Mouse (Mus musculus) neural tube, embryonic 14.5 days (tissue): Measurements from ENCODE around the gene Fzd2. TPM values are rescaled to one million over a fixed set of nuclear protein-coding genes. Genes with fewer than 3 reads are reported as not detected.

Experiments
- ATAC-seq: fragments of 200-750 bp; cut with Nextera tagmentation; 2 replicates; pipeline ENCODE4 v1.8.0; 2017; ENCODE audit warnings: low read depth, mild to moderate bottlenecking, moderate TSS enrichment, moderate library complexity
- H3K27ac ChIP-seq: fragments of 300-500 bp; sonication (generic); 2 replicates; pipeline ENCODE4 v1.5.1; 2014; ENCODE audit warnings: low read depth, mild to moderate bottlenecking, control low read depth, low read length, moderate library complexity, mixed read lengths
- H3K27me3 ChIP-seq: fragments of 300-500 bp; sonication (generic); 2 replicates; pipeline ENCODE4 v1.6.1; 2014; ENCODE audit warnings: low read length; ENCODE audit not compliant: control insufficient read depth, insufficient read depth
- H3K36me3 ChIP-seq: fragments of 300-500 bp; sonication (generic); 2 replicates; pipeline ENCODE4 v1.6.1; 2014; ENCODE audit warnings: low read length, mixed read lengths; ENCODE audit not compliant: control insufficient read depth, insufficient read depth
- H3K4me1 ChIP-seq: fragments of 300-500 bp; sonication (generic); 2 replicates; pipeline ENCODE4 v1.6.1; 2014; ENCODE audit warnings: low read length; ENCODE audit not compliant: control insufficient read depth, insufficient read depth
- H3K4me2 ChIP-seq: fragments of 300-500 bp; sonication (generic); 2 replicates; pipeline ENCODE4 v1.6.1; 2014; ENCODE audit warnings: mild to moderate bottlenecking, low read depth, low read length, control low read depth
- H3K4me3 ChIP-seq: fragments of 300-500 bp; sonication (generic); 2 replicates; pipeline ENCODE4 v1.5.1; 2014; ENCODE audit warnings: low read depth, low read length, control low read depth, mixed read lengths
- H3K9ac ChIP-seq: fragments of 300-500 bp; sonication (generic); replicated peaks from 2 replicates; pipeline ENCODE4 v1.6.1; 2014; ENCODE audit warnings: low read depth, mild to moderate bottlenecking, control low read depth, low read length, mixed read lengths
- H3K9me3 ChIP-seq: fragments of 300-500 bp; sonication (generic); 2 replicates; pipeline ENCODE4 v1.6.1; 2016; ENCODE audit warnings: low read length; ENCODE audit not compliant: control insufficient read depth
- WGBS: fragments of 180-500 bp; shearing (Covaris S2); extraction: QIAGEN DNeasy Blood & Tissue Kit; methylation state at CpG from one replicate; pipeline ENCODE4 v1.1.7; 2014; 5-methylcytosine and 5-hydroxymethylcytosine counted together
- polyA plus RNA-seq: library from polyadenylated mRNA; unstranded; fragments of >200 nt; fragmentation: Nextera tagmentation; extraction: Ambion mirVana; gene quantifications from 2 replicates; pipeline ENCODE4 v1.2.1, GENCODE M21; 2014

The Fzd2 gene
- polyA plus RNA-seq, 1 experiment from 2014 or later, result 6.5 TPM

DNA sequence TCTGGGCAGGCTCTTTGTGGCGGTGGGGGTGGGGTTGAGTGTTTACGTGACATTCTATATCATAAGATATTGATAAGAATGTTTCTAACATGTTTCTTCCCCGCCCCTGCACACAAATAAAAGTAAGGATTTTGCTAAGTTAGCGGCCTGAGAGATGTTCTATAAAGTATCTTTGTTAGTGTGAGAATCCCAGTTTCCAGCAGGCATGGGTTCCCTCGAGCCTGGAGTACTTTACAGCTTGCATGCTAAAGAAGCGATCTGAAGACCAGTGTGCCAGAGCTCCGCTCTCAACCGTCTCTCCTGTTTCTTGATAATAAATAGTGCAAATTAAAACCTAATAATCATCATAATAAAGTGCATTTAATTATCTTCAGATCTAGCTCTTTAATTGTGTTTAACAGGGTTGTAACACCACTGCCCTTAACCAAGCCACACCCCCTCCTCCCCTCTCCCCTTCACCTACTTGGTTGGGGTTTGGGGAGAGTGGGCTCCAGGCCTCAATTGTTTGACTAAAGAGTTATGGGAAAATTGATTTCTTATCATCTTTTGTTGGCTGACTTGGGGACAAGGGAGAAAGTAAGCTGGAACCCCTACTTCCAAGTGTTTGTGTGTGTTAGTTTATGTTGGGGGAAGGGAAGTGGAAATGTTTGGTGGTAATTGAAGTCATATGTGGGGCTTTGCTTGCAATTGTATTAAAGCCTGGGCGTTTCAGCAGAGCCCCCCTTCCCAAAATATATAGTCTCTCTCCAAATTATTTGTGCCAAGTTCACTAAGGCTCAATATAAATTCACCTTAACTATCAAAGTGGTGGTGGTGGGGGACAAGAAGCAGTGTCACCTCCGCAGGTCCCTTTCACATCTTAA is 3.7 kb downstream of the Fzd2 start:
- peak overlapping the region; percentile 82 for H3K4me2 ChIP-seq
- H3K9ac ChIP-seq, result 0 out of 2 replicates have a peak overlapping the region, but pooled peaks have one; percentile 0
- H3K4me1 ChIP-seq, result peaks cover 3% of the 10 kb centered on the region; the same call in 1 of the 2 replicates
- peak overlapping the region; percentile 64 for H3K4me3 ChIP-seq
- no peaks in the 10 kb centered on the region for H3K36me3 ChIP-seq
- no peaks in the 10 kb centered on the region for H3K9me3 ChIP-seq
- no peak overlapping the region for H3K27ac ChIP-seq
- no peaks in the 10 kb centered on the region for H3K27me3 ChIP-seq
- 12% methylated on average over 10 of the region's 10 CpGs for WGBS
- no peak for ATAC-seq

DNA sequence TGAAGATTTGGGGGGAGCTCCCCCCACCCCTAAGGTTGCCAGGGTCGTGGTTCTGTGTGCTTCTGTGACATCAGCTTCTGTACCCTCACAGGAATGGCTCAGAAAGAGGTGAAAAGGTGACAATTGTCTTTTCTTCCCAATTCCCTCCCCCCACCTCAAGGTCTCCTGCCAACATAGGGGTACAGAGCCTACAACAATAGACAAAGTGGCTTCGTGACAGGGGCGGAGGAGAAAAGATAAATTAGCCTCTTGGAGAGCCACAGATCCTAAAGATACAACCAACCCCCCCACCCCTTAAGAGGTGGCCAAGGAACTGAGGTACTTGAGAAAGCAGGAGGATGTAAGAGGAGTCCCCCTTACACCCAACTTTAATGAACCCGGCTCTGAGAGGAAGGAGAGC is 4.5 kb downstream of the Fzd2 start:
- Histone ChIP-seq H3K27me3 (no peaks in the 10 kb centered on the region), H3K9me3 (no peaks in the 10 kb centered on the region), H3K4me2 (peak overlapping the region; percentile 82), H3K4me1 (peaks cover 3% of the 10 kb centered on the region; the same call in 1 of the 2 replicates), H3K4me3 (no peak overlapping the region; the same call in 1 of the 2 replicates), H3K27ac (no peak overlapping the region), H3K36me3 (no peaks in the 10 kb centered on the region), H3K9ac (no peak overlapping the region)
- no peak for ATAC-seq
- 10% methylated on average over 4 of the region's 4 CpGs for WGBS

DNA sequence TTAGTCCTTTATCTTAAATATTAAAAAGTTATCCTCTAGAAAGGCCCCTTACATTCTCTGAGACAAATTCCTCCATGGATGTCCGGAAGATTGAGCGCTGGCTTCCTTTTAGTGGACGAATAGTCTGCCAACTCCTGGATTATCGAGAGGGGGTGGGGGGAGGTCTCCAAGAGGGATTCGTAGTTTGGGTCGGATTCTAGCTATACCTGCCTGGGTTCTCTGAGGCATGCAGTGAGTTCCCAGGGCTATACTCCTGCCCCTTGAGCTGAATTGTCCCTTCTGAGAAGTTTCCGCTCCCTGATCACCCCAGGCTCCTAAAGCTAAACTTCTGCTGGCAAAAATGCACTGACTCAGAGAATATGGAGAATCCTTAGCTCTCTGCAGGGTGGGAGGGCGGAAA is 5.3 kb downstream of the Fzd2 start:
- Histone ChIP-seq H3K27ac (no peak overlapping the region), H3K27me3 (no peaks in the 10 kb centered on the region), H3K9me3 (no peaks in the 10 kb centered on the region), H3K4me1 (peaks cover 3% of the 10 kb centered on the region; the same call in 1 of the 2 replicates), H3K4me2 (peak overlapping the region; percentile 82; the same call in 1 of the 2 replicates), H3K36me3 (no peaks in the 10 kb centered on the region), H3K9ac (no peak overlapping the region), H3K4me3 (no peak overlapping the region)
- 49% methylated on average over 8 of the region's 8 CpGs for WGBS
- no peak for ATAC-seq

DNA sequence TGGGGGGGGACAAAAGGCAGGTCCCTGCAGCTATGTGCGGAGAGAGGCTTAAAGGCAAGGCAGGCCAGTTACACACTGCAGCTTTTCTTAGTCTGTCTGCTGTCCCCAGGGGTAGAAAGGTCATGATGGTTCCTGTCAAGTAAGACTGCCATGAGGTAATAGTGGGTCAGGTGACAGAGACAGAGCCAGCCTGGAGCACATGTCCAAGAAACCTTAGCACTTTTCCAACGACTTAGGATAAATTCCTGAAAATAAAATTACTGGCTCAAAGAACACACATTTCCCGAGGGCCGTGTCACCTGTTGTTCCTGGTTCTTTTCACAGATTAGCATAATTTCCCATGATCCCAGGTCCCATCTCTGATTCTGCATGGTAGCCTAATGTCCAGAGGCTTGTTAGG is 6.1 kb downstream of the Fzd2 start:
- Histone ChIP-seq H3K4me3 (no peak overlapping the region), H3K4me2 (no peak overlapping the region), H3K27ac (no peak overlapping the region), H3K36me3 (no peaks in the 10 kb centered on the region), H3K27me3 (no peaks in the 10 kb centered on the region), H3K9me3 (no peaks in the 10 kb centered on the region), H3K4me1 (peaks cover 1% of the 10 kb centered on the region; the same call in 1 of the 2 replicates), H3K9ac (no peak overlapping the region)
- 33% methylated on average over 4 of the region's 4 CpGs for WGBS
- ATAC-seq, result no peak

DNA sequence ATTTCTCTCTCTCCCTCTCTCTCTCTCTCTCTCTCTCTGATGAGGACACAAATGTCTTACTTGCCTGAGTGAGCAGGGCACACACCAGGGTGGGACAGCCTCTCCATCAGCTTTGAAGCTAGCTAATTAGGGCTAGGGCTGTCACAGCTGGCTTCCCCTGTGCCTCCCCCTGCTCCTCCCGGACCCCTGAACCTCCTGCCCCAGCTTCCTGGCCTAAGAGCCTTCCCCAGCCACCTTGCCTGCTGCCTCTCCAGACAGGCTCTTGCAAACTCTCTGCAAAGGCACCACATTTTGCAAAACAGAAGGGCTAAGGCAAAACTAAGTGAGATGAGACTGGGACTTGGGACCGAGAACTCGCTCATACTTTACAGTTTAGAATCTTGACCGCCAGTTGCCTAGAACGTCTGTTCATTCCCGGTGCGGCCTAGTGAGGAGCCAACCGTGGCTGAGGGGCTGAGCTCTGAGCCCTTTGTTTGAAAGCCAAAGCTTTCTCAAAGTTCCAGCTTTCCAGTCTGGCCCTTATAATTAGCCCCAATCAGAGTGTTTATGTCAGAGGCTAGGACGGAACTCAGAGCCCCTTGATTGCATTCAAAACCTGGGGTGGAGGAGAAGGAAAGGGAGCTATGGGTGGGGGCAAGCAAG is 6.6 kb downstream of the Fzd2 start:
- no peaks in the 10 kb centered on the region for H3K27me3 ChIP-seq
- no peak overlapping the region for H3K4me2 ChIP-seq
- no peak for ATAC-seq
- no peak overlapping the region for H3K9ac ChIP-seq
- no peaks in the 10 kb centered on the region; the same call in 1 of the 2 replicates for H3K4me1 ChIP-seq
- no peak overlapping the region for H3K4me3 ChIP-seq
- WGBS, result 11% methylated on average over 9 of the region's 9 CpGs
- no peaks in the 10 kb centered on the region for H3K9me3 ChIP-seq
- H3K27ac ChIP-seq, result no peak overlapping the region
- H3K36me3 ChIP-seq, result no peaks in the 10 kb centered on the region

DNA sequence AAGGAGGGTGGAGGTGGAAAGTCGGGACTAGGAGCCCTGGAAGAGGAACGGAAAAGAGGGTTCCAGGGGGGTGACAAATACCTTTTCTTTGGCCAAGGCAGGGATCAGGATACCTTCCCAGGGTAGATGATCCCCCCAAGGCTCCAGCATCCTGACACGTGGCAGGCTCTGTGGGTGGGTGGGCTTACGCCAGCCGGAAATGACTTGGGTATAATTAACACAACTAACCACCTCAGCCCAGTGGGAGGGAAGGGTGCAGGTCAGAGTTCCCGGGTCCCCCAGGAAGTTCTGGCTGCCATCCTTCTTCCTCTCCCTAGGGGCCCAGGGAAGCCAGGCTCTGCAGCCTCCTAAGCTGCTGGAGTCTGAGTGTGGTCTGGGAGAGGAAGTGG is 7.1 kb downstream of the Fzd2 start:
- 11% methylated on average over 6 of the region's 6 CpGs for WGBS
- H3K4me2 ChIP-seq, result no peak overlapping the region
- H3K27me3 ChIP-seq, result no peaks in the 10 kb centered on the region
- H3K9me3 ChIP-seq, result no peaks in the 10 kb centered on the region
- no peak overlapping the region for H3K4me3 ChIP-seq
- H3K9ac ChIP-seq, result no peak overlapping the region
- no peaks in the 10 kb centered on the region for H3K36me3 ChIP-seq
- no peaks in the 10 kb centered on the region; the same call in 1 of the 2 replicates for H3K4me1 ChIP-seq
- ATAC-seq, result no peak
- H3K27ac ChIP-seq, result no peak overlapping the region

DNA sequence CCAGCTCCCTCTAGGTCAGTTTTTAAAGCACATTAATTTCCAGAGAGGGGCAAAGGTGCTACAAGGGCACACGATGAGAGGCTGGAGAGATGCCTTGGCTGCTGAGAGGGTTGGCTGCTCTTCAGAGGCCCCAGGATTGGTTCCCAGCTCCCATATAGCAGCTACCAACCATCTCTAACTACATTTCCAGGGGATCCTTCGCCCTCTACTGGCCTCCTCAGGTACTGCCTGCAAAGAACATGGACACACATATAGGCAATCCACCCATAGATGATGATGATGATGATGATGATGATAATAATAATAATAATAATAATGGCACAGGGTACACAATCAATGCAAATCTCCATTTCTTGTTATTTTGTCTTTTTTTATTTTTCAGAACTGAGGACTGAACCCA is 15.3 kb downstream of the Fzd2 start:
- H3K36me3 ChIP-seq, result no peaks in the 10 kb centered on the region
- no peak overlapping the region for H3K4me2 ChIP-seq
- no peaks in the 10 kb centered on the region for H3K9me3 ChIP-seq
- no peak overlapping the region for H3K9ac ChIP-seq
- 0 out of 2 replicates have a peak, but pooled peaks cover 5% of the 10 kb centered on the region for H3K4me1 ChIP-seq
- H3K27me3 ChIP-seq, result no peaks in the 10 kb centered on the region
- no peak for ATAC-seq
- H3K27ac ChIP-seq, result no peak overlapping the region
- no peak overlapping the region for H3K4me3 ChIP-seq
- WGBS, result 66% methylated on average over 2 of the region's 2 CpGs

DNA sequence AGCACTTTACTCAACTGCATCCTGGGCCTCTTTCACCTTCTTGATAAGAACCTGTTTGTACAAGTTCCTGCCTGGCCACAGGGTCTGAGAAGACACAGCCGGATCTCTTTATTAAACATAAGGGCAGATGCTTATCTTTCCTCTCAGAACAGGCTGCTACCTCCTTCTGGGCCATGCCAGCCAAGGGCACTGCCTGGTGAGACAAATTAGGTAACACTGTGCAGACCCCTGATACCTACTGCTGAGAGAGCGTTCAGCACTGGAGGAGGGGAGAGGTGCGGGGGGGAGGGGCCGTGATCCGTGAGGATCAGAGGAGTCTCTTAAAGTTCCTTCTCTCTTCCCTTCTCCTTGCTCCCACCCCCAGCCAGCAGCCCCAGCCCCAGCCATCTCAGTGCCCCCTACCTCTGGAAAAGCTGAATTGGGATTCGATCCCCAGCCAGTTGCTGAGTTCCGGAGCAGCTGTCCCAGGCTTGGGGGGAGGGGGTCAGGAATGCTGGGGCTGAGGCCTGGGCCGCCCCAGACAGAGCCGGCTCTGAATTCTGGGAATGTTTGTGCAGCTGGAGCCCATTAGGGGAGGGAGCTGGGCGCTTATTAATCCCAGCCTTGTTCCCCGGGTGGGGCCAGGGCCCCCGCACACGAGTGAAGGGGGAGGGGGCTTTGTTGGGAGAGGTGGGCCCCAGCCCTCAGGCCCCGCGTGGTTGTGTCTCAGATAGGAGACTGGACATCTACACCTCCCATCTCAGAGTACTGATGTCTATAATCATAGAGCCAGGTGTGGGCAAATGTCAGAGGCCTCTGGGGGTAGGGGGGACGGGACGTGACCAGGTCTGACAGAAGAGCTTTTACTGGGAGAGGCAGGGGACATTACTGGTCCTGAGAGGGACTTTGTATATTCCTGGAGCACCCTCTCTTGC is 19.9 kb downstream of the Fzd2 start:
- WGBS, result 8% methylated on average over 17 of the region's 17 CpGs
- no peak overlapping the region for H3K4me2 ChIP-seq
- no peaks in the 10 kb centered on the region for H3K27me3 ChIP-seq
- no peak overlapping the region for H3K4me3 ChIP-seq
- H3K27ac ChIP-seq, result no peak overlapping the region
- ATAC-seq, result peak; percentile 49; the same call in 1 of the 2 replicates
- H3K9ac ChIP-seq, result no peak overlapping the region
- H3K4me1 ChIP-seq, result 0 out of 2 replicates have a peak, but pooled peaks cover 9% of the 10 kb centered on the region
- H3K36me3 ChIP-seq, result no peaks in the 10 kb centered on the region
- H3K9me3 ChIP-seq, result no peaks in the 10 kb centered on the region
